Mouse (Mus musculus): ENCODE data around the gene Vmn1r201. TPM values are rescaled to one million over a fixed set of nuclear protein-coding genes. Genes with fewer than 3 reads are reported as not detected.

The Vmn1r201 gene
- not detected in 2 replicates for polyA plus RNA-seq (2012; rRNA removed)

DNA sequence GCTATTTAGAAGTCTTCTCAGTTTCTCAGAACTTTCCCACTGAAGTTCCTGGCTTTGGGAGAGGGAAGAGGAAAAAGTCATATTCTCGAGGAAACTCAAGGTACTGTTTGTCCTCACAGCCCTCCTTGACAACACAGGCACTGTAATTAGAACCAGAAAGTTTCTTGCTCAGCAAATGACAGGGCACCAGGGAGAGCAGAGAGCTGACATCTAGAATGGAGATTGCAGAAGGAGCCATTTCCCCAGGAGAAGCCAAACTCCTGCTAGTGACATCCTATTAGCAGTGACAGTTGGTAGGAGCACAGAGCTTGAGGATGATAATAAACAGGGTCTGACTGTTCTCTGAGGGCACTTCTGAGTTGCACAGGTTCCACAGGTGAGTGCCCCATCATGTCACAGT lies at the start of gene Vmn1r201:
Gene Vmn1r201, plus strand, starts transcription at position 301 of the 400 bp plus-strand sequence.
- WGBS = 65% methylated on average over 1 of the region's 1 CpGs
- H3K27ac ChIP-seq (ENCODE audit: control insufficient read depth, insufficient read depth, low read length) = no peak within 1 kb of the TSS
- H3K4me3 ChIP-seq (ENCODE audit: control insufficient read depth, insufficient read depth, low read length) = no peak within 1 kb of the TSS
- H3K27me3 ChIP-seq (ENCODE audit: control insufficient read depth, insufficient read depth, low read length) = no peaks in the 10 kb centered on the region
- DNase-seq = no peak
- no peaks in the 10 kb centered on the region for H3K4me1 ChIP-seq (replicated peaks; ENCODE audit: control insufficient read depth, insufficient read depth, low read length)
- no peaks in the 10 kb centered on the region for H3K36me3 ChIP-seq (ENCODE audit: control insufficient read depth, insufficient read depth, low read length)
- no peak for TF ChIP-seq CTCF (IDR thresholded peaks at IDR 0.05; ENCODE audit: borderline replicate concordance, control insufficient read depth, extremely low read depth, insufficient read depth, low read length, poor library complexity)
- TF ChIP-seq POLR2A (IDR thresholded peaks at IDR 0.05; ENCODE audit: control insufficient read depth, extremely low read depth, insufficient read depth, low read length, poor library complexity) = no peak

DNA sequence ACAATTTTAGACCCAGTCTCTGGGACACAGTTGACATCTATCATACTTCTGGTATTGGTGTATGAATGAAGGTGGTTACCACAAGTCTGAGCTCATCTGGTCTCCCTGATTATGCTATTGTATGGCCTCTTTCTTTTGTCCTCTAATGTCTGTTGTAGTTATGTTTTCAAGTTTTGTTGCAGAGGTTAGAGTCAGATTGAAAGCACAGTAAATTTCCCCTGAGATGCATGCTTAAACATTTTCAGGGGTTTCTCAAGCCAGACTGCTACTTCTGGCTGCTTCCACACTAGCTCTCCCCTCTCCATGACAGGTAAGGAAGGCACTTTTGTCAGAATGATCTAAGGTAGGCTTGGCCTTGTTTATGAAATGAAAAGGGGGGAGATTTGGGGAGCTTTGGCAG lies 16.6 kb upstream of the Vmn1r201 start:
- TF ChIP-seq POLR2A (IDR thresholded peaks at IDR 0.05; ENCODE audit: control insufficient read depth, extremely low read depth, insufficient read depth, low read length, poor library complexity) (no peak), CTCF (IDR thresholded peaks at IDR 0.05; ENCODE audit: borderline replicate concordance, control insufficient read depth, extremely low read depth, insufficient read depth, low read length, poor library complexity) (no peak)
- no peak for DNase-seq

GRCm38 (mm10) chr13:22502431-22502830 lies 30.7 kb downstream of the Vmn1r201 start:
- 70% methylated on average over 3 of the region's 3 CpGs for WGBS
- no peak for DNase-seq
- Histone ChIP-seq H3K27me3 (ENCODE audit: control insufficient read depth, insufficient read depth, low read length) (no peaks in the 10 kb centered on the region), H3K36me3 (ENCODE audit: control insufficient read depth, insufficient read depth, low read length) (no peaks in the 10 kb centered on the region), H3K27ac (ENCODE audit: control insufficient read depth, insufficient read depth, low read length) (no peak overlapping the region), H3K4me3 (ENCODE audit: control insufficient read depth, insufficient read depth, low read length) (no peak overlapping the region), H3K4me1 (replicated peaks; ENCODE audit: control insufficient read depth, insufficient read depth, low read length) (no peaks in the 10 kb centered on the region)
- TF ChIP-seq CTCF (IDR thresholded peaks at IDR 0.05; ENCODE audit: borderline replicate concordance, control insufficient read depth, extremely low read depth, insufficient read depth, low read length, poor library complexity) = no peak
- no peak for TF ChIP-seq POLR2A (IDR thresholded peaks at IDR 0.05; ENCODE audit: control insufficient read depth, extremely low read depth, insufficient read depth, low read length, poor library complexity)

More for the DNA sequence above, 16.6 kb upstream of the Vmn1r201 start:
- Histone ChIP-seq H3K36me3 (ENCODE audit: control insufficient read depth, insufficient read depth, low read length) (no peaks in the 10 kb centered on the region), H3K27ac (ENCODE audit: control insufficient read depth, insufficient read depth, low read length) (no peak overlapping the region), H3K4me3 (ENCODE audit: control insufficient read depth, insufficient read depth, low read length) (no peak overlapping the region), H3K4me1 (replicated peaks; ENCODE audit: control insufficient read depth, insufficient read depth, low read length) (no peaks in the 10 kb centered on the region), H3K27me3 (ENCODE audit: control insufficient read depth, insufficient read depth, low read length) (no peaks in the 10 kb centered on the region)

DNA sequence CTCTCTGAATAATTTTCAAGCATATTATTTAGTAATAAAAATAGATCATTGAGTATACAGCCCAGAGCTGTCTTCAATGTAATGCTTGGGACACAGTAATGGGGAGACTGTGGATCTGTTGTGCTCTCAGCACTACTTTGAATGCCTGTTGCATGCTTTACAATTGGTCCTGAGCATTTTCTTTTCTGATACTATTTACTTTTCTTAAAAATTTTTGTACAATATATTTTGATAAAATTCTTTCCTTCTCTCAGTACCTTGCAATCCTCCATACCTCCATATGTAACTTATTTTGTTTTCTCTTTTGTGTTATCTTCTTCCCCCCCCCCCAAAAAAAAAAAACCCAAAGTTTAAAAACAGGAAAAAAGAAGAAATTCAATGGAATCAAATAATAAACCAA lies 33.6 kb downstream of the Vmn1r201 start, which contains the start of gene Vmn1r202:
Gene Vmn1r202, minus strand, starts transcription at position 101 of the 400 bp plus-strand sequence.
- Histone ChIP-seq H3K27me3 (ENCODE audit: control insufficient read depth, insufficient read depth, low read length) (no peaks in the 10 kb centered on the region), H3K4me1 (replicated peaks; ENCODE audit: control insufficient read depth, insufficient read depth, low read length) (no peaks in the 10 kb centered on the region), H3K27ac (ENCODE audit: control insufficient read depth, insufficient read depth, low read length) (no peak within 1 kb of the TSS), H3K4me3 (ENCODE audit: control insufficient read depth, insufficient read depth, low read length) (no peak within 1 kb of the TSS), H3K36me3 (ENCODE audit: control insufficient read depth, insufficient read depth, low read length) (no peaks in the 10 kb centered on the region)
- no peak for TF ChIP-seq POLR2A (IDR thresholded peaks at IDR 0.05; ENCODE audit: control insufficient read depth, extremely low read depth, insufficient read depth, low read length, poor library complexity)
- no peak for TF ChIP-seq CTCF (IDR thresholded peaks at IDR 0.05; ENCODE audit: borderline replicate concordance, control insufficient read depth, extremely low read depth, insufficient read depth, low read length, poor library complexity)
- no peak for DNase-seq

DNA sequence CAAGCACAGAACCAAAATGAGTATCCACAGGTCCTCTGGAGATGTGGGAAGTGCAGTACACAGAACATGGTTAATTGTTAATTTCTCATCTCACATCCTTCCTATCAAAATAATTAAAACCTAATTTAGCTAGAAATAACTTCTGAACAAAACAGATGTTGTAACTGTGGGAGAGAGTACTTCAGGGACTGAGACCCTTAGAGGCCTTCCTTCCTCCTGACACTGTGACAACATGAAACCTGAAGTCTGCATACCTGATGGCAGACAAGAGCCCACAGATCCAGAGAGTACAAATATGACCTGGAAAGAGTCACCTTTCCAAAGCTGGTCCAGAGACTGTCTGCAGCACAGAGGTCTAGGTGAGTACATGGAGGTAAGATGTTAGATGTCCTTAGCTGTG lies 46.1 kb downstream of the Vmn1r201 start, which contains the start of gene Vmn1r203:
Gene Vmn1r203, plus strand, starts transcription at position 301 of the 400 bp plus-strand sequence.
- H3K4me1 ChIP-seq (replicated peaks; ENCODE audit: control insufficient read depth, insufficient read depth, low read length) = no peaks in the 10 kb centered on the region
- no peak for DNase-seq
- TF ChIP-seq POLR2A (IDR thresholded peaks at IDR 0.05; ENCODE audit: control insufficient read depth, extremely low read depth, insufficient read depth, low read length, poor library complexity) = no peak
- no peak for TF ChIP-seq CTCF (IDR thresholded peaks at IDR 0.05; ENCODE audit: borderline replicate concordance, control insufficient read depth, extremely low read depth, insufficient read depth, low read length, poor library complexity)
- no peaks in the 10 kb centered on the region for H3K27me3 ChIP-seq (ENCODE audit: control insufficient read depth, insufficient read depth, low read length)
- no peaks in the 10 kb centered on the region for H3K36me3 ChIP-seq (ENCODE audit: control insufficient read depth, insufficient read depth, low read length)
- H3K27ac ChIP-seq (ENCODE audit: control insufficient read depth, insufficient read depth, low read length) = no peak within 1 kb of the TSS
- H3K4me3 ChIP-seq (ENCODE audit: control insufficient read depth, insufficient read depth, low read length) = no peak within 1 kb of the TSS

Other genes with a start within 250 kb of the Vmn1r201 start
- gene Vmn1r193, start 248.8 kb upstream of the Vmn1r201 start, polyA plus RNA-seq (2012; rRNA removed) = not detected in 2 replicates
- gene Vmn1r194, start 227.7 kb upstream of the Vmn1r201 start, polyA plus RNA-seq (2012; rRNA removed) = not detected in 2 replicates
- gene Vmn1r195, start 201.4 kb upstream of the Vmn1r201 start, polyA plus RNA-seq (2012; rRNA removed) = not detected in 2 replicates
- not detected in 2 replicates for gene Vmn1r196, start 182.0 kb upstream of the Vmn1r201 start, polyA plus RNA-seq (2012; rRNA removed)
- gene Vmn1r197, start 147.3 kb upstream of the Vmn1r201 start, polyA plus RNA-seq (2012; rRNA removed) = not detected in 2 replicates
- not detected in 2 replicates for gene Vmn1r198, start 121.6 kb upstream of the Vmn1r201 start, polyA plus RNA-seq (2012; rRNA removed)
- gene Vmn1r199, start 92.1 kb upstream of the Vmn1r201 start, polyA plus RNA-seq (2012; rRNA removed) = not detected in 2 replicates
- not detected in 2 replicates for gene Vmn1r200, start 81.5 kb upstream of the Vmn1r201 start, polyA plus RNA-seq (2012; rRNA removed)
- 0.04 TPM in 1 of 2 replicates, not detected in the other for gene Vmn1r202, start 33.5 kb downstream of the Vmn1r201 start, polyA plus RNA-seq (2012; rRNA removed)
- gene Vmn1r203, start 46.2 kb downstream of the Vmn1r201 start, polyA plus RNA-seq (2012; rRNA removed) = not detected in 2 replicates
- gene Vmn1r204, start 81.3 kb downstream of the Vmn1r201 start, polyA plus RNA-seq (2012; rRNA removed) = not detected in 2 replicates
- not detected in 2 replicates for gene Vmn1r205, start 121.1 kb downstream of the Vmn1r201 start, polyA plus RNA-seq (2012; rRNA removed)
- not detected in 2 replicates for gene Vmn1r206, start 152.3 kb downstream of the Vmn1r201 start, polyA plus RNA-seq (2012; rRNA removed)

All from thymus, adult 2 months (tissue).